Mouse (Mus musculus) heart, embryonic 16.5 days (tissue): Measurements from ENCODE around the gene Olfr823. TPM values are rescaled to one million over a fixed set of nuclear protein-coding genes. Genes with fewer than 3 reads are reported as not detected.

ENCODE experiments used
- polyA plus RNA-seq: library from polyadenylated mRNA; unstranded; fragments of >200 nt; fragmentation: Nextera tagmentation; extraction: Ambion mirVana; gene quantifications from 2 replicates; pipeline ENCODE4 v1.2.1, GENCODE M21; 2015

Gene Olfr823
- polyA plus RNA-seq, 1 experiment from 2014 or later = not detected

Other genes with a start within 250 kb of the Olfr823 start
- gene Olfr814, start 235.5 kb downstream of the Olfr823 start, polyA plus RNA-seq = not detected in 2 replicates
- gene Olfr815, start 209.5 kb downstream of the Olfr823 start, polyA plus RNA-seq = not detected in 2 replicates
- gene Olfr816, start 199.8 kb downstream of the Olfr823 start, polyA plus RNA-seq = not detected in 2 replicates
- not detected in 2 replicates for gene Olfr818, start 166.3 kb downstream of the Olfr823 start, polyA plus RNA-seq
- not detected in 2 replicates for gene Olfr819, start 148.1 kb downstream of the Olfr823 start, polyA plus RNA-seq
- gene Olfr247, start 139.2 kb downstream of the Olfr823 start, polyA plus RNA-seq = not detected in 2 replicates
- gene Gm10310, start 130.3 kb downstream of the Olfr823 start, polyA plus RNA-seq = not detected in 2 replicates
- not detected in 2 replicates for gene Olfr820, start 102.8 kb downstream of the Olfr823 start, polyA plus RNA-seq
- gene Olfr821, start 85.0 kb downstream of the Olfr823 start, polyA plus RNA-seq = not detected in 2 replicates
- gene Olfr822, start 44.2 kb downstream of the Olfr823 start, polyA plus RNA-seq = not detected in 2 replicates
- not detected in 2 replicates for gene Olfr824, start 14.6 kb upstream of the Olfr823 start, polyA plus RNA-seq
- gene Olfr825, start 51.4 kb upstream of the Olfr823 start, polyA plus RNA-seq = not detected in 2 replicates
- gene Olfr826, start 68.8 kb upstream of the Olfr823 start, polyA plus RNA-seq = not detected in 2 replicates
- gene Olfr827, start 99.0 kb upstream of the Olfr823 start, polyA plus RNA-seq = not detected in 2 replicates
- not detected in 2 replicates for gene Neurod4, start 164.9 kb upstream of the Olfr823 start, polyA plus RNA-seq
- gene Tespa1, start 207.5 kb upstream of the Olfr823 start, polyA plus RNA-seq = 2.7 and 8.1 TPM in 2 replicates